Mouse (Mus musculus): ENCODE results near the gene Taar7a. TPM values are rescaled to one million over a fixed set of nuclear protein-coding genes. Genes with fewer than 3 reads are reported as not detected.

Gene Taar7a
- polyA plus RNA-seq, 1 experiment from 2014 or later, result not detected

DNA sequence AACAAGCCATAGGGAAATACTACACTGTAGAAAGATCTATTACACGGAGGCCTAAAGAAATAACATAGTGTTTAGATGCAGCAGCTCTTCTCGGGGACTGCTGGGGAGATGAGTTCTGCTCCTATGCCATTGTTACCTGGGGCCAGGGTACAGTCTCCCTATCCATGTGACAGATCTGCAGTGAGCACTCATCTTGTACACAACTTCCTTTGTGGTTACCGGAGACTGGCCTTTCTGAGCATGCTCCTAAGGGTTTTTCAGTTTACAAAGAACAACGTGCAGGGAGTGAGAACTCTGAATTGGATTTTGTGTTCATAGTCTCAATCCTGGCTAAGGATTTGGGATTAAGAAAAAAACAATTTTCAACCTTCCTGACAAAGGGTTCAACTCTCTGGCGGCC lies 6.9 kb downstream of the Taar7a start:
- no peaks in the 10 kb centered on the region for H3K36me3 ChIP-seq (ENCODE audit: control insufficient read depth, insufficient read depth, low read length)
- WGBS, result 85% methylated on average over 5 of the region's 5 CpGs
- no peak overlapping the region for H3K27ac ChIP-seq (ENCODE audit: low read depth, low read length)
- no peaks in the 10 kb centered on the region for H3K4me1 ChIP-seq (ENCODE audit: control insufficient read depth, insufficient read depth, low read length)
- H3K4me3 ChIP-seq (ENCODE audit: low read depth, low read length), result no peak overlapping the region
- H3K27me3 ChIP-seq (ENCODE audit: control insufficient read depth, insufficient read depth, low read length), result no peaks in the 10 kb centered on the region
- no peak overlapping the region for H3K9ac ChIP-seq (ENCODE audit: low read length)
- DNase-seq (ENCODE audit: low spot score, missing footprints), result no peak
- H3K4me2 ChIP-seq, result no peak overlapping the region
- H3K9me3 ChIP-seq (ENCODE audit: control insufficient read depth, low read length), result no peaks in the 10 kb centered on the region
- no peak for ATAC-seq (ENCODE audit: low FRiP score)

DNA sequence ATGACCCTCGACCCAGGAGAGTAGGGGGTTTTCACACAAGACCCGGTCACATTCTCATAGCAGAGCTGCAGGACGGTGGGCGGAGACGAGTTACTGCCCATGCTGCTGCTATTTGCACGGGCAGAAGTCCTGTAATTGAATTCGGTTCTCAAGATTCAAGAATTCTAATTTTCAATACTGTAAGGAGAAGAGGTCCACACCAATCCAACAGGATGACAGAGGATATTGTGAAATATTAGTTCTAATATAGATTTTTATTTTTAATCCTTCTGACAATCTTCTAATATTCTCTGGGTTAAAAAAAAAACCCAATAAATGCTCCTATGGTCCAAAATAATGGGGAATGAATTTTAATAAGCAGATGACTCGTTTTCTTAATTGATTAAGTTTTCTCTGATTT lies 7.7 kb downstream of the Taar7a start, which contains the start of gene Taar6:
Gene Taar6, minus strand, starts transcription at position 101 of the 400 bp plus-strand sequence.
- no peaks in the 10 kb centered on the region for H3K9me3 ChIP-seq (ENCODE audit: control insufficient read depth, low read length)
- no peaks in the 10 kb centered on the region for H3K36me3 ChIP-seq (ENCODE audit: control insufficient read depth, insufficient read depth, low read length)
- 73% methylated on average over 8 of the region's 8 CpGs for WGBS
- no peak within 1 kb of the TSS for H3K9ac ChIP-seq (ENCODE audit: low read length)
- no peak within 1 kb of the TSS for H3K27ac ChIP-seq (ENCODE audit: low read depth, low read length)
- no peak for ATAC-seq (ENCODE audit: low FRiP score)
- no peaks in the 10 kb centered on the region for H3K27me3 ChIP-seq (ENCODE audit: control insufficient read depth, insufficient read depth, low read length)
- H3K4me1 ChIP-seq (ENCODE audit: control insufficient read depth, insufficient read depth, low read length), result no peaks in the 10 kb centered on the region
- DNase-seq (ENCODE audit: low spot score, missing footprints), result no peak
- H3K4me3 ChIP-seq (ENCODE audit: low read depth, low read length), result no peak within 1 kb of the TSS
- no peak within 1 kb of the TSS for H3K4me2 ChIP-seq

DNA sequence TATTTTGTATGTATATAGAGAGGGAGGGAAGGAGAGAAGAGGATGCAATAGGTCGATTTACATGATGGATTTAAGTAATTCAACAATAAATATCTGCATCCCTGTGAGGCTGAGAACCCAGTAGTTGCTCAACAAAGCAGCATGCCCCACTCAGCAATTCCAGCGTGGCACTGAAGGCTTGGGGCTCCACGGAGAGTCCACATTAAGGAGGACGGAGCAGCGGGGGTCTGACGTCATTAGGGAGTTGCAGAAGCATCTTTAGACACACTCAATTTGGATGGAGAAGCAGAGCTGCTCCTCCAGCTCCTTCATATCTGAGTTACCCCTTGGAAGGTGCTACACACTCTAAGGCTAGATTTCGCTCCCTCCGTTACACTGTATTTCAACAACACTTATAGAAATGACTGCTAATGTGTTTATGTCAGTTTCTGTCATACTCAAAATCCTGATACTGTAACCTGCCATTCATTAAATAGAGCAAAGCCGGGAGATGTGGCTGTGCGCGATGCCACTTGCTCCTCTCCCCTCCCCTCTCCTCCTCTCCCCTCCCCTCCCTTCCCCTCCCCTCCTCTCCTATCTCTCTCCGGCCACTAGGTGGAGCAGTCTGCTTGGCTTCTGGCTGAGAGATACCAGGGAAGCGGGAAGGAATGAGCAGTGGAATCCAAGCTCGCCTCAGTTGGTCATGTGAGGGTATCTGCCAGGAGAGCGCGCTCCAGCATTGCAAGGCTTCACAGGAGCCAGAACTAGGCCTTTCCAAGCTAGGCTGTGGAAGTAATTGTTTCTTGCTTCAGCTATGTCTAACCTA lies 14.2 kb downstream of the Taar7a start:
- no peaks in the 10 kb centered on the region for H3K9me3 ChIP-seq (ENCODE audit: control insufficient read depth, low read length)
- peak; percentile 88 for ATAC-seq (ENCODE audit: low FRiP score)
- no peaks in the 10 kb centered on the region for H3K4me1 ChIP-seq (ENCODE audit: control insufficient read depth, insufficient read depth, low read length)
- no peaks in the 10 kb centered on the region for H3K27me3 ChIP-seq (ENCODE audit: control insufficient read depth, insufficient read depth, low read length)
- no peak overlapping the region for H3K4me2 ChIP-seq
- no peak overlapping the region for H3K9ac ChIP-seq (ENCODE audit: low read length)
- no peaks in the 10 kb centered on the region for H3K36me3 ChIP-seq (ENCODE audit: control insufficient read depth, insufficient read depth, low read length)
- H3K27ac ChIP-seq (ENCODE audit: low read depth, low read length), result no peak overlapping the region
- peak; percentile 96 for DNase-seq (ENCODE audit: low spot score, missing footprints)
- 45% methylated on average over 16 of the region's 16 CpGs for WGBS
- no peak overlapping the region for H3K4me3 ChIP-seq (ENCODE audit: low read depth, low read length)

DNA sequence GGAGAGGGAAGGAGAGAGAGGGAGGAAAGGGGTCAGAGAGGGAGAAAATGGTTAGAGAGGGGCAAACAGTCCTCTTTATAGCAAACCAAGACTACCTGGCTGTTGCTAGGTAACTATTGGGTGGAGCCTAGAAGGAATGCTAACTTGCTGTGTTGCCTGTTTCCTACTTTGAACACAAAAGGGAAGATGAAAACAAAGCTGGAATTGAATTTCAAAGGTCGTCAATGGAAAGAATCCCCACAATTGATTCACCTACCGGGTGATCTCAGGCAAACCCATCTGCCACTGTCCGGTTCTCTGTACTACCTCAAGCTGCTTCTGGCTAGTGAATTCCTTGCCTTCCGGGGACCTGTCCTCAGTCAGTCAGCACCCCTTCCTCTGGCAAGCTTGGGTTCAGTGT lies 15.3 kb downstream of the Taar7a start:
- Histone ChIP-seq H3K4me1 (ENCODE audit: control insufficient read depth, insufficient read depth, low read length) (no peaks in the 10 kb centered on the region), H3K27me3 (ENCODE audit: control insufficient read depth, insufficient read depth, low read length) (no peaks in the 10 kb centered on the region), H3K36me3 (ENCODE audit: control insufficient read depth, insufficient read depth, low read length) (no peaks in the 10 kb centered on the region), H3K9ac (ENCODE audit: low read length) (no peak overlapping the region), H3K9me3 (ENCODE audit: control insufficient read depth, low read length) (no peaks in the 10 kb centered on the region), H3K4me3 (ENCODE audit: low read depth, low read length) (no peak overlapping the region), H3K4me2 (no peak overlapping the region), H3K27ac (ENCODE audit: low read depth, low read length) (no peak overlapping the region)
- 36% methylated on average over 4 of the region's 4 CpGs for WGBS
- DNase-seq (ENCODE audit: low spot score, missing footprints) (no peak), ATAC-seq (ENCODE audit: low FRiP score) (no peak)

DNA sequence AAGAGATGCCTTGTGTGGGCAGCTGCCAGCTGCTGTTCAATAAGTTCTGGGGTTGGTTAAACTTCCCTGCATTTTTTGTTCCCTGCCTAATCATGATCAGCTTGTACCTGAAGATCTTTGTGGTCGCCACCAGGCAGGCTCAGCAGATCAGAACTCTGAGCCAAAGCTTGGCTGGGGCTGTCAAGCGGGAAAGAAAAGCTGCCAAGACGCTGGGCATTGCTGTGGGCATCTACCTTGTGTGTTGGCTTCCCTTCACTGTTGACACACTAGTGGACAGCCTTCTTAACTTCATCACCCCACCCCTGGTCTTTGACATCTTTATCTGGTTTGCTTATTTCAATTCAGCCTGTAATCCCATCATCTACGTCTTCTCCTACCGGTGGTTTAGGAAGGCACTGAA lies 22.0 kb downstream of the Taar7a start:
- no peak overlapping the region for H3K27ac ChIP-seq (ENCODE audit: low read depth, low read length)
- H3K4me2 ChIP-seq, result no peak overlapping the region
- 79% methylated on average over 5 of the region's 5 CpGs for WGBS
- ATAC-seq (ENCODE audit: low FRiP score), result no peak
- no peaks in the 10 kb centered on the region for H3K27me3 ChIP-seq (ENCODE audit: control insufficient read depth, insufficient read depth, low read length)
- H3K36me3 ChIP-seq (ENCODE audit: control insufficient read depth, insufficient read depth, low read length), result no peaks in the 10 kb centered on the region
- no peak overlapping the region for H3K9ac ChIP-seq (ENCODE audit: low read length)
- H3K4me3 ChIP-seq (ENCODE audit: low read depth, low read length), result no peak overlapping the region
- no peak for DNase-seq (ENCODE audit: low spot score, missing footprints)
- H3K9me3 ChIP-seq (ENCODE audit: control insufficient read depth, low read length), result no peaks in the 10 kb centered on the region
- H3K4me1 ChIP-seq (ENCODE audit: control insufficient read depth, insufficient read depth, low read length), result no peaks in the 10 kb centered on the region

DNA sequence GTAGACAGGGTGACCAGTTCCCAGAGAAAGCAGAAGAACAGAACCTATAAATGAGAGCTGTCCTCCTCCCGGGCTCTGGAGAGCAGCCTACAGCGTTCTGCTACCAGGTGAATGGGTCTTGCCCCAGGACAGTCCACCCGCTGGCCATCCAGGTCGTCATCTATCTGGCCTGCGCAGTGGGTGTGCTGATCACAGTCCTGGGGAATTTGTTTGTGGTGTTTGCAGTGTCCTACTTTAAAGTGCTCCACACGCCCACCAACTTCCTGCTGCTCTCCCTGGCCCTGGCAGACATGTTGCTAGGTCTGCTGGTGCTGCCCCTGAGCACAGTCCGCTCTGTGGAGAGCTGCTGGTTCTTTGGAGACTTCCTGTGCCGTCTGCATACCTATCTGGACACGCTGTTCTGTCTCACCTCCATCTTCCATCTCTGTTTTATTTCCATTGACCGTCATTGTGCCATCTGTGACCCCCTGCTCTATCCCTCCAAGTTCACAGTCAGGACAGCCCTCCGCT lies 22.6 kb downstream of the Taar7a start, which contains the start of gene Taar5:
Gene Taar5, plus strand, starts transcription at position 51 of the 510 bp plus-strand sequence.
- no peaks in the 10 kb centered on the region for H3K4me1 ChIP-seq (ENCODE audit: control insufficient read depth, insufficient read depth, low read length)
- H3K36me3 ChIP-seq (ENCODE audit: control insufficient read depth, insufficient read depth, low read length), result no peaks in the 10 kb centered on the region
- DNase-seq (ENCODE audit: low spot score, missing footprints), result no peak
- WGBS, result 83% methylated on average over 11 of the region's 11 CpGs
- H3K4me2 ChIP-seq, result no peak within 1 kb of the TSS
- ATAC-seq (ENCODE audit: low FRiP score), result no peak
- no peak within 1 kb of the TSS for H3K9ac ChIP-seq (ENCODE audit: low read length)
- no peak within 1 kb of the TSS for H3K27ac ChIP-seq (ENCODE audit: low read depth, low read length)
- no peak within 1 kb of the TSS for H3K4me3 ChIP-seq (ENCODE audit: low read depth, low read length)
- H3K9me3 ChIP-seq (ENCODE audit: control insufficient read depth, low read length), result no peaks in the 10 kb centered on the region
- no peaks in the 10 kb centered on the region for H3K27me3 ChIP-seq (ENCODE audit: control insufficient read depth, insufficient read depth, low read length)

DNA sequence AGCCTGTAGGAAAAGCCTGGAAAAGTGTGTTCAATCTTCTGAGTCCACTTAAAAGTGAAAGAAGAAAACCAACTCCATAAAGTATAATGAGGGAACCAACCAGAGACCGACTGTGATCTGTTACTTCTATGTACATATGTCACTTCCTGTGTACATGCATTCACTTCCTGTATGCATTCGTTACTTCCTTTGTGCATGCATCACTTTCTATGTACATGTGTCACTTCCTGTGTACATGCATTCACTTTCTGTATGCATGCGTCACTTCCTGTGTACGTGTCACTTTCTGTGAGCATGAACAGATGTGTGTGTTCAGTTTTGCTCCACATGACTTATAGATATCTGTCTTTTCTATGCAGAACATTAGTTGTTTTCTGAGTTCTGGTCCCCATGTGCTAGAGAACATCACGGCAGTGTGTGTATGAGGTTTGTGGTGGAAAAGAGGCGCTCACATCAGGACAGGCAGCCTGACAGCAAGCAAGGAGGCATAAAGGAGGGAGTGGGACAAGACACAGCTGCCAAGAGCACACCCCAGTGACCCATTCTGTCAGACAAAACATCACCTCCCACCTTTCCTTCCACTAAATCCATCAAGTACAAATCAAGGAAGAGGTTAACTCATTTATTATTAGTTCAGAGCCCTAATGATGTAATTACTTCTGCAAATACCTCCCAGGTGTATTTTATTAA lies 28.2 kb downstream of the Taar7a start:
- no peaks in the 10 kb centered on the region for H3K27me3 ChIP-seq (ENCODE audit: control insufficient read depth, insufficient read depth, low read length)
- no peak overlapping the region for H3K4me2 ChIP-seq
- DNase-seq (ENCODE audit: low spot score, missing footprints), result no peak
- no peak overlapping the region for H3K27ac ChIP-seq (ENCODE audit: low read depth, low read length)
- ATAC-seq (ENCODE audit: low FRiP score), result no peak
- H3K9ac ChIP-seq (ENCODE audit: low read length), result no peak overlapping the region
- no peaks in the 10 kb centered on the region for H3K36me3 ChIP-seq (ENCODE audit: control insufficient read depth, insufficient read depth, low read length)
- 87% methylated on average over 6 of the region's 6 CpGs for WGBS
- H3K4me3 ChIP-seq (ENCODE audit: low read depth, low read length), result no peak overlapping the region
- H3K9me3 ChIP-seq (ENCODE audit: control insufficient read depth, low read length), result no peaks in the 10 kb centered on the region
- no peaks in the 10 kb centered on the region for H3K4me1 ChIP-seq (ENCODE audit: control insufficient read depth, insufficient read depth, low read length)

DNA sequence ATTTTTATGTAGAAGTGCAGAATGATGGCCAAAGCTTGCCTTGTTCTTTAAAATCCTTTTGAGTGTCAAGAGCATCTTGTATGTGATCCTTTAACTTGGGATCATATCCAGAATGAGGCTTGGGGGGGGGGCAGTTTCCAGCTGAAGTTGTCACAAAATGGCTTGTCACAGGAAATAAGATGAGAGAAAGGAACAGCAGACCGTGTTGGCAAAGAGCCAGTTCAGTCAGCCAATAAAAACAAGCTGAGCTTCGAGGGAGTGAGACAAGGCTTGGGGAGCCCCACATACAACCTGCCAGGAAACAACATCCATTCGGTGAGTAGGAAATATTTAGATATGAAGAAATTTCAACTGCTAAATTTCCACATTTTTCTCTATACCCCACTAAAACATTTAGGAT lies 29.8 kb downstream of the Taar7a start:
- DNase-seq (ENCODE audit: low spot score, missing footprints), result no peak
- H3K4me1 ChIP-seq (ENCODE audit: control insufficient read depth, insufficient read depth, low read length), result no peaks in the 10 kb centered on the region
- no peaks in the 10 kb centered on the region for H3K27me3 ChIP-seq (ENCODE audit: control insufficient read depth, insufficient read depth, low read length)
- WGBS, result 76% methylated on average over 3 of the region's 3 CpGs
- H3K9me3 ChIP-seq (ENCODE audit: control insufficient read depth, low read length), result no peaks in the 10 kb centered on the region
- H3K27ac ChIP-seq (ENCODE audit: low read depth, low read length), result no peak overlapping the region
- ATAC-seq (ENCODE audit: low FRiP score), result no peak
- no peak overlapping the region for H3K4me3 ChIP-seq (ENCODE audit: low read depth, low read length)
- H3K9ac ChIP-seq (ENCODE audit: low read length), result no peak overlapping the region
- H3K4me2 ChIP-seq, result no peak overlapping the region
- H3K36me3 ChIP-seq (ENCODE audit: control insufficient read depth, insufficient read depth, low read length), result no peaks in the 10 kb centered on the region

DNA sequence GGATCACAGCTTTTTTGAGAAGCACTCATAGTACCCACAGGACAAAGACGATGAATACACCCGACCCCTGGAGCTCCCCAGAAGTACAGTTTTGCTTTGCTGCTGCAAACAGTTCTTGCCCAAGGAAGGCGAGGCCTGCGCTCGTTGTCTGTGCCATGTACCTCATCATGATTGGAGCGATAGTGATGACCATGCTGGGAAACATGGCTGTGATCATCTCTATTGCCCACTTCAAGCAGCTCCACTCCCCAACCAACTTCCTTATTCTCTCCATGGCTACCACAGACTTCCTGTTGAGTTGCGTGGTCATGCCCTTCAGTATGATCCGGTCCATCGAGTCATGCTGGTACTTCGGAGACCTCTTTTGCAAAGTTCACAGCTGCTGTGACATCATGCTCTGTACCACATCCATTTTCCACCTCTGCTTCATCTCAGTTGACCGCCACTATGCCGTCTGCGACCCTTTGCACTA lies 32.8 kb downstream of the Taar7a start, which contains the start of gene Taar4:
Gene Taar4, plus strand, starts transcription at position 51 of the 472 bp plus-strand sequence.
- Histone ChIP-seq H3K36me3 (ENCODE audit: control insufficient read depth, insufficient read depth, low read length) (no peaks in the 10 kb centered on the region), H3K4me3 (ENCODE audit: low read depth, low read length) (no peak within 1 kb of the TSS), H3K4me1 (ENCODE audit: control insufficient read depth, insufficient read depth, low read length) (no peaks in the 10 kb centered on the region), H3K27me3 (ENCODE audit: control insufficient read depth, insufficient read depth, low read length) (no peaks in the 10 kb centered on the region), H3K9me3 (ENCODE audit: control insufficient read depth, low read length) (no peaks in the 10 kb centered on the region), H3K9ac (ENCODE audit: low read length) (no peak within 1 kb of the TSS), H3K4me2 (no peak within 1 kb of the TSS), H3K27ac (ENCODE audit: low read depth, low read length) (no peak within 1 kb of the TSS)
- DNase-seq (ENCODE audit: low spot score, missing footprints) (no peak), ATAC-seq (ENCODE audit: low FRiP score) (no peak)
- 94% methylated on average over 13 of the region's 13 CpGs for WGBS
